Mouse (Mus musculus) ES-E14 (cell line): ENCODE measurements around the gene Pced1a.

ENCODE experiments used
- CHD2 ChIP-seq: IDR thresholded peaks from 2 replicates; pipeline ENCODE4 v1.6.1; 2014; ENCODE audit warnings: mild to moderate bottlenecking, low read depth, low read length, inconsistent platforms
- HCFC1 ChIP-seq: IDR thresholded peaks from 2 replicates; pipeline ENCODE4 v1.6.1; 2012; ENCODE audit warnings: low read length, inconsistent platforms, borderline replicate concordance; ENCODE audit not compliant: insufficient read depth
- MAFK ChIP-seq: IDR thresholded peaks from 2 replicates; pipeline ENCODE4 v1.6.1; 2014; ENCODE audit warnings: mild to moderate bottlenecking, low read depth, low read length, inconsistent platforms; ENCODE audit not compliant: insufficient read depth
- ZC3H11A ChIP-seq: IDR thresholded peaks from 2 replicates; pipeline ENCODE4 v1.6.1; 2012; ENCODE audit warnings: low read depth, mild to moderate bottlenecking, inconsistent platforms, low read length, borderline replicate concordance
- ZNF384 ChIP-seq: IDR thresholded peaks from 2 replicates; pipeline ENCODE4 v1.6.1; 2012; ENCODE audit warnings: low read depth, low read length, inconsistent platforms

GRCm38 (mm10) chr2:130451727-130452090, 27.2 kb upstream of the Pced1a start:
- TF ChIP-seq ZC3H11A = no peak
- no peak for TF ChIP-seq ZNF384
- TF ChIP-seq HCFC1 = no peak
- no peak for TF ChIP-seq MAFK
- no peak for TF ChIP-seq CHD2
